In genomic region chr5:116495466-116495865, GRCm38 (mm10) we compare ENCODE assay signal across 20 mouse cellular contexts.
DNase-seq lines count a peak whose midpoint lies in the region; ATAC-seq and TF ChIP-seq lines count a peak whose summit lies in the region.
"Had no signal": no experiment of that assay in that cellular context is flagged by ENCODE, and none has a peak within 500 bp of the region (broad histone marks: within the 10 kb centered on the region; RNA-seq: fewer than 3 reads in every experiment).

No protein-coding gene starts in this region.

- no peak overlapping the region for H3K9ac ChIP-seq in hindbrain, embryonic 13.5 days
- no peak overlapping the region for H3K9ac ChIP-seq in hindbrain, postnatal 0 days (replicated peaks; ENCODE audit: low read length)
- H3K9ac ChIP-seq in midbrain, embryonic 15.5 days: no peak overlapping the region
- no peak overlapping the region for H3K9ac ChIP-seq in midbrain, embryonic 13.5 days (replicated peaks)
- H3K9ac ChIP-seq: embryonic facial prominence, embryonic 13.5 days; embryonic facial prominence, embryonic 15.5 days; forebrain, embryonic 12.5 days had no signal

- no peak for ATAC-seq in hindbrain, embryonic 13.5 days (ENCODE audit: low FRiP score)
- ATAC-seq in hindbrain, postnatal 0 days: no peak
- ATAC-seq in midbrain, embryonic 15.5 days (replicated peaks): no peak
- no peak for ATAC-seq in midbrain, embryonic 13.5 days
- ATAC-seq: forebrain, embryonic 14.5 days; forebrain, embryonic 16.5 days had no signal

- H3K4me1 ChIP-seq in hindbrain, embryonic 13.5 days (replicated peaks): peaks cover 91% of the 10 kb centered on the region
- 0 out of 2 replicates have a peak, but pooled peaks cover 9% of the 10 kb centered on the region for H3K4me1 ChIP-seq in hindbrain, postnatal 0 days (ENCODE audit: insufficient read depth, low read length)
- H3K4me1 ChIP-seq in midbrain, embryonic 15.5 days: peaks cover 53% of the 10 kb centered on the region
- H3K4me1 ChIP-seq in midbrain, embryonic 13.5 days (replicated peaks): peaks cover 75% of the 10 kb centered on the region
- H3K4me1 ChIP-seq: embryonic facial prominence, embryonic 15.5 days had no signal

- H3K27ac ChIP-seq in hindbrain, embryonic 13.5 days: peak overlapping the region; percentile 5; the same call in 1 of the 2 replicates
- H3K27ac ChIP-seq in hindbrain, postnatal 0 days: no peak overlapping the region
- H3K27ac ChIP-seq in midbrain, embryonic 15.5 days: 0 out of 2 replicates have a peak overlapping the region, but pooled peaks have one; percentile 14
- H3K27ac ChIP-seq in midbrain, embryonic 13.5 days: no peak overlapping the region
- H3K27ac ChIP-seq: embryonic facial prominence, embryonic 13.5 days; embryonic facial prominence, embryonic 15.5 days; forebrain, embryonic 10.5 days; forebrain, embryonic 12.5 days had no signal

- peak; percentile 69 for DNase-seq in cerebellum, postnatal 10 days
- DNase-seq in cerebellum, postnatal 4 days (ENCODE audit: low spot score in 2 of 2): no peak
- DNase-seq in embryo, embryonic 10 days (ENCODE audit: low spot score): peak; percentile 25
- no peak for DNase-seq in embryo, embryonic 9.5 days (ENCODE audit: extremely low spot score)
- DNase-seq in hindbrain, postnatal 0 days (ENCODE audit: low spot score): no peak
- DNase-seq: adrenal gland, adult 2 months; adrenal gland, postnatal 10 days; adrenal gland, postnatal 25 days; cerebellum, adult 11 months; cerebellum, adult 8-10 months had no signal

- H3K4me2 ChIP-seq in hindbrain, embryonic 13.5 days: no peak overlapping the region
- no peak overlapping the region for H3K4me2 ChIP-seq in hindbrain, postnatal 0 days (ENCODE audit: low read depth, low read length)
- no peak overlapping the region for H3K4me2 ChIP-seq in midbrain, embryonic 15.5 days
- no peak overlapping the region for H3K4me2 ChIP-seq in midbrain, embryonic 13.5 days (replicated peaks)
- H3K4me2 ChIP-seq: embryonic facial prominence, embryonic 13.5 days; embryonic facial prominence, embryonic 15.5 days; forebrain, embryonic 12.5 days had no signal

- H3K4me3 ChIP-seq in hindbrain, embryonic 13.5 days: no peak overlapping the region
- no peak overlapping the region for H3K4me3 ChIP-seq in hindbrain, postnatal 0 days (ENCODE audit: low read length)
- no peak overlapping the region for H3K4me3 ChIP-seq in midbrain, embryonic 15.5 days
- no peak overlapping the region for H3K4me3 ChIP-seq in midbrain, embryonic 13.5 days (replicated peaks)
- H3K4me3 ChIP-seq: embryonic facial prominence, embryonic 13.5 days; embryonic facial prominence, embryonic 15.5 days; erythroblast, embryonic 14.5 days; forebrain, embryonic 10.5 days; forebrain, embryonic 12.5 days had no signal

- no peaks in the 10 kb centered on the region for H3K36me3 ChIP-seq in hindbrain, embryonic 13.5 days
- H3K36me3 ChIP-seq in hindbrain, postnatal 0 days (ENCODE audit: insufficient read depth, low read length): no peaks in the 10 kb centered on the region
- no peaks in the 10 kb centered on the region for H3K36me3 ChIP-seq in midbrain, embryonic 15.5 days (replicated peaks)
- no peaks in the 10 kb centered on the region for H3K36me3 ChIP-seq in midbrain, embryonic 13.5 days
- H3K36me3 ChIP-seq: embryonic facial prominence, embryonic 13.5 days; embryonic facial prominence, embryonic 15.5 days; forebrain, embryonic 10.5 days; forebrain, embryonic 12.5 days had no signal

- no peaks in the 10 kb centered on the region for H3K27me3 ChIP-seq in hindbrain, embryonic 13.5 days
- H3K27me3 ChIP-seq in hindbrain, postnatal 0 days (ENCODE audit: insufficient read depth, low read length): no peaks in the 10 kb centered on the region
- no peaks in the 10 kb centered on the region for H3K27me3 ChIP-seq in midbrain, embryonic 15.5 days (replicated peaks)
- H3K27me3 ChIP-seq in midbrain, embryonic 13.5 days: no peaks in the 10 kb centered on the region
- H3K27me3 ChIP-seq: embryonic facial prominence, embryonic 13.5 days; embryonic facial prominence, embryonic 15.5 days; forebrain, embryonic 12.5 days had no signal

- no peak for TF ChIP-seq CTCF in hindbrain, postnatal 0 days (IDR thresholded peaks at IDR 0.05; ENCODE audit: low read depth)

- H3K9me3 ChIP-seq in hindbrain, embryonic 13.5 days: no peaks in the 10 kb centered on the region
- H3K9me3 ChIP-seq in hindbrain, postnatal 0 days (ENCODE audit: low read length): no peaks in the 10 kb centered on the region
- H3K9me3 ChIP-seq in midbrain, embryonic 15.5 days: no peaks in the 10 kb centered on the region
- H3K9me3 ChIP-seq in midbrain, embryonic 13.5 days: no peaks in the 10 kb centered on the region
- H3K9me3 ChIP-seq: embryonic facial prominence, embryonic 13.5 days; embryonic facial prominence, embryonic 15.5 days; forebrain, embryonic 10.5 days; forebrain, embryonic 12.5 days had no signal

- WGBS in hindbrain, embryonic 13.5 days: 58% methylated on average over 9 of the region's 9 CpGs
- 62% methylated on average over 9 of the region's 9 CpGs for WGBS in hindbrain, postnatal 0 days
- 73% methylated on average over 9 of the region's 9 CpGs for WGBS in midbrain, embryonic 15.5 days
- WGBS in midbrain, embryonic 13.5 days: 74% methylated on average over 9 of the region's 9 CpGs

Comparison
In these comparisons a context has a peak if more than half of its experiments do, and no peak if none do; other contexts are left out.
1. DNase-seq: peak in cerebellum, postnatal 10 days (2 of 2) and embryo, embryonic 10 days (single experiment); none in cerebellum, postnatal 4 days (0 of 2), embryo, embryonic 9.5 days (single experiment) and hindbrain, postnatal 0 days (single experiment).
2. H3K27ac ChIP-seq: peak in hindbrain, embryonic 13.5 days (single experiment) and midbrain, embryonic 15.5 days (single experiment); none in hindbrain, postnatal 0 days (single experiment) and midbrain, embryonic 13.5 days (single experiment).